Mouse (Mus musculus) liver, embryonic 14.5 days (tissue): ENCODE results near the gene Itga6.

ENCODE experiments used
- CTCF ChIP-seq: IDR thresholded peaks from 2 replicates; pipeline ENCODE4 v1.5.1; 2016; ENCODE audit warnings: antibody characterized with exemption, low read depth, control low read depth
- EP300 ChIP-seq: IDR thresholded peaks from 2 replicates; pipeline ENCODE4 v1.6.1; 2016; ENCODE audit warnings: antibody characterized with exemption, low read depth

GRCm38 (mm10) chr2:71735541-71736159 is 9.8 kb upstream of the Itga6 start:
- no peak for TF ChIP-seq CTCF
- TF ChIP-seq EP300 = no peak
